Comparison of ENCODE assay signal across 9 mouse cellular contexts in the genomic region with DNA sequence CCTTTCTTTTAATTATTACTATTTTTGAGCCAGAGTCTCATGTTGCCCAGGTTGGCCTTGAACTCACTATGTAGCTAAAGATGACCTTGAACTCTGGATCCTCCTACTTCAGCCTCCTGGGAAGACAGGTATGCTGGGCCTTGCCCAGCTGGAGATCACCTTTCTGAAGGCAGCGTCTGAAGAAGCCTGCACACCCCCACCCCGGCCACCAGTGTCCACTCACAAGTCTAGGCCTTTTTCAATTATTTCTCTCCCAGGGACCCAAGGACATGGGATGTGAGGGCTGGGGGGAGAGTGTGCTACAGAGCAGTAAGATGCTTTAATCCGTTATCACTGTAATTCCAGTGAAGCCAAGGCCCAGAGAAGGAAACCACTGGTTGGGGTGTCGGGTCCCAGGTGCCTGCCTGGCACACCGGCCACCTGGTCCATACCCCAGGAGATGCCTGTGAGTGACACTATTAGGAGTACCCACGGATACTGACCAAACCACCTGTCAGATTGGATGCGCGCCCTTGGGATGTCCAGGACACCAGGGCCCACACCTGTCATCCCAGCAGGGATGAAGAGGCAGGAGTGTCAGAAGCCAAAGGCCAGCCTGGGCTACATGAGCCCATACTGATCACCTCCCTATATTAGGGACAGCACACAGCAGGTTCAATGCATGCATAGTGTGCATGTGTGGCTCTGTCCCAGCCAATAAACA. TPM values are rescaled to one million over a fixed set of nuclear protein-coding genes. Genes with fewer than 3 reads are reported as not detected.
DNase-seq lines count a peak whose midpoint lies in the region; ATAC-seq lines count a peak whose summit lies in the region.
"Had no signal": no experiment of that assay in that cellular context is flagged by ENCODE, and none has a peak within 500 bp of the region (broad histone marks: within the 10 kb centered on the region; RNA-seq: fewer than 3 reads in every experiment).

No protein-coding gene starts in this region.

- H3K9ac ChIP-seq in embryonic facial prominence, embryonic 12.5 days = no peak overlapping the region
- no peak overlapping the region for H3K9ac ChIP-seq in midbrain, embryonic 13.5 days (replicated peaks)
- H3K9ac ChIP-seq in intestine, embryonic 16.5 days (ENCODE audit: low read depth, low read length) = no peak overlapping the region
- H3K9ac ChIP-seq in hindbrain, embryonic 16.5 days (ENCODE audit: low read depth, low read length) = no peak overlapping the region

- no peak overlapping the region for H3K4me2 ChIP-seq in embryonic facial prominence, embryonic 12.5 days (replicated peaks)
- H3K4me2 ChIP-seq in midbrain, embryonic 13.5 days (replicated peaks) = no peak overlapping the region
- H3K4me2 ChIP-seq in intestine, embryonic 16.5 days (ENCODE audit: low read depth, low read length) = no peak overlapping the region
- no peak overlapping the region for H3K4me2 ChIP-seq in hindbrain, embryonic 16.5 days (ENCODE audit: low read length)

- DNase-seq in embryonic facial prominence, embryonic 10.5 days (ENCODE audit: low spot score) = no peak
- peak; percentile 11 for DNase-seq in midbrain, embryonic 10.5 days (ENCODE audit: low spot score)
- DNase-seq in cerebellum, adult 18-20 months = peak; percentile 70 to 73
- peak; percentile 5 to 6 for DNase-seq in kidney, postnatal 4 days

- H3K4me1 ChIP-seq in embryonic facial prominence, embryonic 12.5 days = peaks cover 50% of the 10 kb centered on the region
- peaks cover 60% of the 10 kb centered on the region for H3K4me1 ChIP-seq in embryonic facial prominence, embryonic 10.5 days
- H3K4me1 ChIP-seq in midbrain, embryonic 10.5 days = peaks cover 59% of the 10 kb centered on the region
- peaks cover 59% of the 10 kb centered on the region for H3K4me1 ChIP-seq in midbrain, embryonic 13.5 days (replicated peaks)
- H3K4me1 ChIP-seq in intestine, embryonic 16.5 days (ENCODE audit: control insufficient read depth, insufficient read depth, low read length) = peaks cover 54% of the 10 kb centered on the region
- peaks cover 47% of the 10 kb centered on the region for H3K4me1 ChIP-seq in hindbrain, embryonic 16.5 days (ENCODE audit: control insufficient read depth, insufficient read depth, low read depth, low read length)

- 74% methylated on average over 8 of the region's 8 CpGs for WGBS in embryonic facial prominence, embryonic 12.5 days
- 70% methylated on average over 8 of the region's 8 CpGs for WGBS in embryonic facial prominence, embryonic 10.5 days
- WGBS in midbrain, embryonic 10.5 days = 75% methylated on average over 8 of the region's 8 CpGs
- WGBS in midbrain, embryonic 13.5 days = 76% methylated on average over 8 of the region's 8 CpGs
- WGBS in intestine, embryonic 16.5 days = 82% methylated on average over 8 of the region's 8 CpGs
- WGBS in hindbrain, embryonic 16.5 days = 78% methylated on average over 8 of the region's 8 CpGs

- ATAC-seq in embryonic facial prominence, embryonic 12.5 days (ENCODE audit: insufficient number of reproducible peaks, insufficient read depth, low FRiP score, low TSS enrichment) = no peak
- no peak for ATAC-seq in midbrain, embryonic 13.5 days
- no peak for ATAC-seq in intestine, embryonic 16.5 days
- no peak for ATAC-seq in hindbrain, embryonic 16.5 days

- no peaks in the 10 kb centered on the region for H3K36me3 ChIP-seq in embryonic facial prominence, embryonic 12.5 days
- no peaks in the 10 kb centered on the region for H3K36me3 ChIP-seq in embryonic facial prominence, embryonic 10.5 days (replicated peaks)
- no peaks in the 10 kb centered on the region for H3K36me3 ChIP-seq in midbrain, embryonic 10.5 days
- H3K36me3 ChIP-seq in midbrain, embryonic 13.5 days = no peaks in the 10 kb centered on the region
- H3K36me3 ChIP-seq in intestine, embryonic 16.5 days (ENCODE audit: control insufficient read depth, insufficient read depth, low read length) = no peaks in the 10 kb centered on the region
- no peaks in the 10 kb centered on the region for H3K36me3 ChIP-seq in hindbrain, embryonic 16.5 days (ENCODE audit: control insufficient read depth, insufficient read depth, low read length)
- H3K36me3 ChIP-seq: limb, embryonic 12.5 days had no signal

- H3K9me3 ChIP-seq in embryonic facial prominence, embryonic 12.5 days = no peaks in the 10 kb centered on the region
- H3K9me3 ChIP-seq in embryonic facial prominence, embryonic 10.5 days = 0 out of 2 replicates have a peak, but pooled peaks cover 4% of the 10 kb centered on the region
- H3K9me3 ChIP-seq in midbrain, embryonic 10.5 days (replicated peaks) = no peaks in the 10 kb centered on the region; the same call in 1 of the 2 replicates
- H3K9me3 ChIP-seq in midbrain, embryonic 13.5 days = no peaks in the 10 kb centered on the region
- no peaks in the 10 kb centered on the region for H3K9me3 ChIP-seq in intestine, embryonic 16.5 days (ENCODE audit: control insufficient read depth, low read length)
- no peaks in the 10 kb centered on the region; the same call in 1 of the 2 replicates for H3K9me3 ChIP-seq in hindbrain, embryonic 16.5 days (ENCODE audit: control insufficient read depth, low read length)

- no peak overlapping the region for H3K27ac ChIP-seq in embryonic facial prominence, embryonic 12.5 days
- H3K27ac ChIP-seq in embryonic facial prominence, embryonic 10.5 days (replicated peaks) = no peak overlapping the region
- no peak overlapping the region for H3K27ac ChIP-seq in midbrain, embryonic 10.5 days (replicated peaks)
- no peak overlapping the region for H3K27ac ChIP-seq in midbrain, embryonic 13.5 days
- H3K27ac ChIP-seq in intestine, embryonic 16.5 days (ENCODE audit: low read length) = no peak overlapping the region
- no peak overlapping the region for H3K27ac ChIP-seq in hindbrain, embryonic 16.5 days (ENCODE audit: low read depth, low read length)
- H3K27ac ChIP-seq: limb, embryonic 12.5 days had no signal

- peaks cover 53% of the 10 kb centered on the region for H3K27me3 ChIP-seq in embryonic facial prominence, embryonic 12.5 days
- H3K27me3 ChIP-seq in embryonic facial prominence, embryonic 10.5 days (replicated peaks; ENCODE audit: low read depth, poor library complexity, severe bottlenecking) = peaks cover 87% of the 10 kb centered on the region
- peaks cover 85% of the 10 kb centered on the region for H3K27me3 ChIP-seq in midbrain, embryonic 10.5 days (ENCODE audit: low read depth, poor library complexity, severe bottlenecking)
- H3K27me3 ChIP-seq in midbrain, embryonic 13.5 days = peaks cover 59% of the 10 kb centered on the region
- peaks cover 10% of the 10 kb centered on the region; the same call in 1 of the 2 replicates for H3K27me3 ChIP-seq in intestine, embryonic 16.5 days (replicated peaks; ENCODE audit: control insufficient read depth, insufficient read depth, low read length)
- H3K27me3 ChIP-seq in hindbrain, embryonic 16.5 days (replicated peaks; ENCODE audit: control insufficient read depth, insufficient read depth, low read length) = peaks cover 12% of the 10 kb centered on the region

- H3K4me3 ChIP-seq in embryonic facial prominence, embryonic 12.5 days = peak overlapping the region; percentile 55; the same call in 1 of the 2 replicates
- no peak overlapping the region for H3K4me3 ChIP-seq in embryonic facial prominence, embryonic 10.5 days
- H3K4me3 ChIP-seq in midbrain, embryonic 10.5 days = no peak overlapping the region
- H3K4me3 ChIP-seq in midbrain, embryonic 13.5 days (replicated peaks) = no peak overlapping the region
- H3K4me3 ChIP-seq in intestine, embryonic 16.5 days (ENCODE audit: low read length) = no peak overlapping the region
- H3K4me3 ChIP-seq in hindbrain, embryonic 16.5 days (ENCODE audit: low read length) = no peak overlapping the region

RNA-seq across cellular contexts. Expression of gene Nfic, which starts 27.5 kb away (rescaled TPM):
- 46.2 and 50.8 TPM in 2 replicates for polyA plus RNA-seq in embryonic facial prominence, embryonic 12.5 days (2016; fragmentation: Nextera tagmentation; extraction: Ambion mirVana)
- 12.5 and 20.2 TPM in 2 replicates for polyA plus RNA-seq in embryonic facial prominence, embryonic 10.5 days (2016; fragmentation: Nextera tagmentation; extraction: Ambion mirVana)
- 8.7 and 11.7 TPM in 2 replicates for polyA plus RNA-seq in midbrain, embryonic 10.5 days (2016; fragmentation: Nextera tagmentation; extraction: Ambion mirVana)
- polyA plus RNA-seq in midbrain, embryonic 13.5 days (2015; fragmentation: Nextera tagmentation; extraction: Ambion mirVana) = 13.1 and 15.2 TPM in 2 replicates
- 49.8 and 55.8 TPM in 2 replicates for polyA plus RNA-seq in intestine, embryonic 16.5 days (2015; fragmentation: Nextera tagmentation; extraction: Ambion mirVana)
- 24.5 and 34.5 TPM in 2 replicates for polyA plus RNA-seq in hindbrain, embryonic 16.5 days (2015; fragmentation: Nextera tagmentation; extraction: Ambion mirVana)

RNA-seq across cellular contexts. Expression of gene Smim24, which starts 35.1 kb away (rescaled TPM):
- 3.1 and 3.4 TPM in 2 replicates for polyA plus RNA-seq in embryonic facial prominence, embryonic 12.5 days (2016; fragmentation: Nextera tagmentation; extraction: Ambion mirVana)
- 2.0 and 2.8 TPM in 2 replicates for polyA plus RNA-seq in embryonic facial prominence, embryonic 10.5 days (2016; fragmentation: Nextera tagmentation; extraction: Ambion mirVana)
- polyA plus RNA-seq in midbrain, embryonic 10.5 days (2016; fragmentation: Nextera tagmentation; extraction: Ambion mirVana) = 1.7 and 2.3 TPM in 2 replicates
- 1.4 and 1.9 TPM in 2 replicates for polyA plus RNA-seq in midbrain, embryonic 13.5 days (2015; fragmentation: Nextera tagmentation; extraction: Ambion mirVana)
- 426 and 504 TPM in 2 replicates for polyA plus RNA-seq in intestine, embryonic 16.5 days (2015; fragmentation: Nextera tagmentation; extraction: Ambion mirVana)
- 1.6 and 2.3 TPM in 2 replicates for polyA plus RNA-seq in hindbrain, embryonic 16.5 days (2015; fragmentation: Nextera tagmentation; extraction: Ambion mirVana)

RNA-seq across cellular contexts. Expression of gene Gm48552, which starts 39.1 kb away (rescaled TPM):
- 2.0 and 3.8 TPM in 2 replicates for polyA plus RNA-seq in embryonic facial prominence, embryonic 12.5 days (2016; fragmentation: Nextera tagmentation; extraction: Ambion mirVana)
- polyA plus RNA-seq in embryonic facial prominence, embryonic 10.5 days (2016; fragmentation: Nextera tagmentation; extraction: Ambion mirVana) = 1.8 and 3.1 TPM in 2 replicates
- polyA plus RNA-seq in midbrain, embryonic 10.5 days (2016; fragmentation: Nextera tagmentation; extraction: Ambion mirVana) = 1.7 and 2.9 TPM in 2 replicates
- 1.2 and 2.1 TPM in 2 replicates for polyA plus RNA-seq in midbrain, embryonic 13.5 days (2015; fragmentation: Nextera tagmentation; extraction: Ambion mirVana)
- 0.55 and 1.8 TPM in 2 replicates for polyA plus RNA-seq in intestine, embryonic 16.5 days (2015; fragmentation: Nextera tagmentation; extraction: Ambion mirVana)
- 1.5 and 2.2 TPM in 2 replicates for polyA plus RNA-seq in hindbrain, embryonic 16.5 days (2015; fragmentation: Nextera tagmentation; extraction: Ambion mirVana)

RNA-seq across cellular contexts. Expression of gene Gm48551, which starts 43.7 kb away (rescaled TPM):
- 2.9 and 4.1 TPM in 2 replicates for polyA plus RNA-seq in embryonic facial prominence, embryonic 12.5 days (2016; fragmentation: Nextera tagmentation; extraction: Ambion mirVana)
- 2.7 TPM in 2 replicates for polyA plus RNA-seq in embryonic facial prominence, embryonic 10.5 days (2016; fragmentation: Nextera tagmentation; extraction: Ambion mirVana)
- polyA plus RNA-seq in midbrain, embryonic 10.5 days (2016; fragmentation: Nextera tagmentation; extraction: Ambion mirVana) = 2.9 and 3.4 TPM in 2 replicates
- 6.9 and 7.2 TPM in 2 replicates for polyA plus RNA-seq in midbrain, embryonic 13.5 days (2015; fragmentation: Nextera tagmentation; extraction: Ambion mirVana)
- polyA plus RNA-seq in intestine, embryonic 16.5 days (2015; fragmentation: Nextera tagmentation; extraction: Ambion mirVana) = 2.9 and 3.7 TPM in 2 replicates
- 7.9 and 9.4 TPM in 2 replicates for polyA plus RNA-seq in hindbrain, embryonic 16.5 days (2015; fragmentation: Nextera tagmentation; extraction: Ambion mirVana)

RNA-seq across cellular contexts. Expression of gene Dohh, which starts 43.7 kb away (rescaled TPM):
- 73.6 and 77.0 TPM in 2 replicates for polyA plus RNA-seq in embryonic facial prominence, embryonic 12.5 days (2016; fragmentation: Nextera tagmentation; extraction: Ambion mirVana)
- polyA plus RNA-seq in embryonic facial prominence, embryonic 10.5 days (2016; fragmentation: Nextera tagmentation; extraction: Ambion mirVana) = 105 and 109 TPM in 2 replicates
- polyA plus RNA-seq in midbrain, embryonic 10.5 days (2016; fragmentation: Nextera tagmentation; extraction: Ambion mirVana) = 93.4 and 98.7 TPM in 2 replicates
- polyA plus RNA-seq in midbrain, embryonic 13.5 days (2015; fragmentation: Nextera tagmentation; extraction: Ambion mirVana) = 73.5 TPM in 2 replicates
- 102 and 109 TPM in 2 replicates for polyA plus RNA-seq in intestine, embryonic 16.5 days (2015; fragmentation: Nextera tagmentation; extraction: Ambion mirVana)
- 99.8 and 108 TPM in 2 replicates for polyA plus RNA-seq in hindbrain, embryonic 16.5 days (2015; fragmentation: Nextera tagmentation; extraction: Ambion mirVana)

Comparison
In these comparisons a context has a peak if more than half of its experiments do, and no peak if none do; other contexts are left out.
1. RNA of gene Smim24, which starts 35.1 kb away (polyA plus RNA-seq): 426 to 504 TPM in intestine, embryonic 16.5 days; 3.1 to 3.4 TPM in embryonic facial prominence, embryonic 12.5 days, 2.0 to 2.8 TPM in embryonic facial prominence, embryonic 10.5 days, 1.7 to 2.3 TPM in midbrain, embryonic 10.5 days, 1.6 to 2.3 TPM in hindbrain, embryonic 16.5 days and 1.4 to 1.9 TPM in midbrain, embryonic 13.5 days; every median in the first group is over 10 times any median in the second.